Mouse (Mus musculus) lung, postnatal 0 days (tissue): ENCODE data around the gene Cbx8.

ENCODE experiments used
- CTCF ChIP-seq: IDR thresholded peaks from 2 replicates; pipeline ENCODE4 v1.5.1; 2016; ENCODE audit warnings: antibody characterized with exemption, mild to moderate bottlenecking
- EP300 ChIP-seq: IDR thresholded peaks from 2 replicates; pipeline ENCODE4 v1.6.1; 2016; ENCODE audit warnings: antibody characterized with exemption, mild to moderate bottlenecking, control low read depth

DNA sequence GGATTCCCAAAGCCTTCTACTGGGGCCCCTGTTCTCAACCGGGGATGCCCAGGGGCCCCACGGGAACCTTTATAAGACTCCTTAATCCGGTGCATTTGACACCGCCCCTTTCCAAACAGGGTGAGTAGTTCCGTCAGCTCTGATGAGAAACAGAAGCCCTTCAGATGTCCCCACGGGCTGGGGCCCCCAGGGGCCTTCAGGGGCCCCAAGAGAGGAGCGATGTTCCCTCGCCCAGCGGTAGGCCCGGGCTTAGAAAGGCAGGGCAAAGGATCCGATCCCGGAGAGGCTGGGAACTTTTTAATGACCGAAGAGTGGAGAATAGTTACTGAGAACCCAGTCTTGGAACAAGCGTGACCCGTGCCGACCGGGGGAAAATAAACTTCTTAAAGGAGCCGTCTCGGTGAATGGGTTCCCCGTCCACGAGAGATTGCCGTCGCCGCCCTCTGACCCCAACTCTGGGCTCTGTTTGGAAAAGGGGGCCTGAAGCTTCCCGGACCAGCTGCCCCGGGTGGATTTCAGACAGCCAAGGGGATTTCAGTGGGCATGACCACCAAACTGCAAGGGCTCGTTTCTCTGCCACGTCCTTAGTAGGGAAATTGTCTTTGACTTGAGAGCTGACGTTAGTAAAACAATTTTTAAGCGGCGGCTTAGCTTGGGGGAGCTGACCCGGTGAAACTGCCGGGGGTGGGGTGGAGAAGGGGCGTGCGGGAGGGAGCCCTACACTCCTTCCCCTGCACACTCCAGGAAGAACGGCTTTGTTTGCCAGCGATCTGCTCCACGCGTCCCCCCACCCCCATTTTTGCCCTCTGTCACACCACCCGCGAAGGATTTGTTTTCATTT lies 48.7 kb upstream of the Cbx8 start:
- TF ChIP-seq EP300 (no peak), CTCF (no peak)
